Mouse (Mus musculus) liver, postnatal 0 days (tissue): ENCODE measurements around the gene Zfp354a.

Experiments used
- CTCF ChIP-seq: sonication (generic); IDR thresholded peaks from 2 replicates; pipeline ENCODE4 v1.5.1; 2016; ENCODE audit warnings: antibody characterized with exemption, low read depth
- EP300 ChIP-seq: IDR thresholded peaks from 2 replicates; pipeline ENCODE4 v1.6.1; 2016; ENCODE audit warnings: antibody characterized with exemption, low read depth, mild to moderate bottlenecking

DNA sequence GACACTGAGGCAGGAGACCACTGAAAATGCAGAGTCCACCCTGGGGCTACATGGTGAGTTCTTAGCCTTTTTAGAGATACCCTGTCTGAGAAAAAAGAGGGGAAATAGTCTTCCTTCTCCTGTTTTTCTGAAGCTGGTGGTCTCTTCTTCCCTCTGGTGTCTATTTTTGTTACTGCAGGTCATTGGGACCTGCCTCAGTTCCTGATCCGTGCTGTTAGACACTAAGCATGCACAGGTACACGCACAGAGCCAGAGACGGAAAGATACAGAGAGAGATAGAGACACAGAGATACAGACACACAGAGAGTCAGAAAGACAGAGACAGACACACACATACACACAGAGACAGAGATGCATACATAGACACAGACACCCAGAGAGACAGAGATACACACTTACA lies 5.8 kb upstream of the Zfp354a start:
- TF ChIP-seq CTCF, result peak; percentile 52
- no peak for TF ChIP-seq EP300
